Mouse (Mus musculus) heart, adult 11 months (tissue): ENCODE measurements at regions not wholly inside any gene's neighbourhood (a gene's known extent, or its start where the extent isn't known, plus 50 kb on each side); places are given as distances from the start of the nearest gene placed in this dataset.
"Not testable (repeated sequence)": the region's sequence is repeated elsewhere in the genome, so short reads cannot be mapped to it uniquely, and the experiment has no call there.

Experiments
- DNase-seq: peaks from one replicate; pipeline ENCODE4 v3.0.0; 2022

- DNase-seq = no peak
Measured at GRCm38 (mm10) chr4:64432097-64432496, 385.3 kb upstream of the Tnc start.

GRCm38 (mm10) chr4:64437744-64438594 is 391.2 kb upstream of the Tnc start:
- peak; percentile 87 for DNase-seq

- DNase-seq = no peak
Measured at GRCm38 (mm10) chr4:64451442-64451841, 404.6 kb upstream of the Tnc start.

DNA sequence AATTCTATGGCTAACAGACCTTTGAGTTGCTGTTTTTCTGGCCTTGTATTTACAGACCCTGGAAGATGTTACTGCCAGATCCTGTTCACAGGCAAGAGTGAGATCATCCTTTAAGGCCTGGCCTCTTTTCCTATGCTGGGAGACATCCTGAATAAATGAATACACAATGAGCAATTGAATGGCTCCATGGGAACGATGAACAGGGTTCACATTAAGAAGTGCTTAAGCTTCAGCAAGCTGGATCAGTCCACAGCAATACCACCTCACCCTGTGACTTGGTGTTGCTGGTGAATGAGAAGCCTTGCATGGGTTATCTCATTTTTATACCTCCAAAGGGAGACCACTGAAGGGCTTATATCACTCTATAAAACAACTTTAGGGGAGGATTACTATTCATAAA is 405.1 kb upstream of the Tnc start:
- no peak for DNase-seq

GRCm38 (mm10) chr4:64492260-64492962 is 445.6 kb upstream of the Tnc start:
- no peak for DNase-seq

DNA sequence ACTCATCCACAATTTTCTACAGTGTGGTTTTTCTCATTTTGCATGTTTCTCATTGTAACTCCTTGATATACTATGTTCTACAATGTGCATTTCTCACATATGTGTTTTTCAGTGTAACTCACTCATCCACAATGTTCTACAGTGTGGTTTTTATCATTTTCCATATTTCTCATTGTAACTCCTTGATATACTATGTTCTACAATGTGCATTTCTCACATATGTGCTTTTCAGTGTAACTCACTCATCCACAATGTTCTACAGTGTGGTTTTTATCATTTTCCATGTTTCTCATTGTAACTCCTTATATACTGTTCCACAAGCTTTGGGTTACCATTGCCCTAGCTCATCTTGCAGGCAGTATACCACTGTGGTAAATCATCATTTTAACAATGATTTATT is 450.9 kb upstream of the Tnc start:
- DNase-seq = not testable (repeated sequence)

- DNase-seq = no peak
Measured at GRCm38 (mm10) chr4:64500635-64501395, 454.0 kb upstream of the Tnc start.

GRCm38 (mm10) chr4:64521883-64522282 is 475.1 kb upstream of the Tnc start:
- DNase-seq = no peak

DNA sequence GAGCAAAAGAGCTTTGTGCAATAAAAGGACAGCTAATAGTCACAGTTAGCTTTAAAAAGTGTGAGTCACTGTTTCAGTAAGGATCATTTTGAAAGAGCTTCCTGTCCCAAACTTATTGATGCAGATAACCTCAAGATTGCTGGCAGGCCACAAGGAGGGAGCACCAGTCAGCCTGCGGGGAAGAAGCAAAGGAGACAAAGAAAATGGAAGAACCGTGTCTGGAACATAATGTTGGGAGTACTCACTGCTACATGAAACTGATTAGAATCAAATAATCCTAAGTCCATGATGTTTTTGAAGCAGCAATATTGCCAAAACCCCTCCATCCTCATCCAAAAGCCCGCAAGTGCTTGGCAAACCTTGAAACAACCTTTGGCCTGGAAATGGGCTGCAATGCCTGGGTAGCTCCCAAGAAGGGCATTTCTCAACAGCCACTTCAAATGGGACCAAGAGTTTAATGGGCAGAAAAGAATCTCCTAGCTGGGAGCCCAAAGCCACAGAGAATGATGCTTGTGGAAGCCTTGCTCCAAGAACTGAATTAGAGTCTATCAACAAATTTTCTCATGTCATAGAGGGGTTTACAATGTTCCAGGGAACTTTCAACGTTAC is 481.0 kb upstream of the Tnc start:
- no peak for DNase-seq

- no peak for DNase-seq
Measured at GRCm38 (mm10) chr4:64530585-64530984, 483.8 kb upstream of the Tnc start.

DNA sequence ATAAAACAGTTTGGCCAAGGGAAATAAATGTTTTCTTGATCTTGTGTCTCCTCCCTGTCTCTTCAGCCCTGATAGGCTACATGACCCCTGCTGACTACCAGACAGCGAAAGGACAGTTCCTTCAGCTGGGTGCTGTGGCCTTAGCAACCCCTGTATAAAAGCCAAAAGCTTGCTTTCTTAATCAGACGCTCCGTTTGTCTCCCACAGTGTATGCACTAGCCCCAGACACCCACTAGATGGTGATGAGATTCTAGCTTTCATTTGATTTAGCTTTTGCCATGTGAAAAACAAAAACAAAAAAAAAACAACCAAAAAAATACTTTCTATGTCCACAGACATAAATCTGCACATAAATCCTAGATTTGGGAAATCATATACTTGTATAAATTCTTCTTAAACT is 486.2 kb upstream of the Tnc start:
- no peak for DNase-seq

GRCm38 (mm10) chr4:64535554-64536253 is 488.9 kb upstream of the Tnc start:
- DNase-seq = no peak

DNA sequence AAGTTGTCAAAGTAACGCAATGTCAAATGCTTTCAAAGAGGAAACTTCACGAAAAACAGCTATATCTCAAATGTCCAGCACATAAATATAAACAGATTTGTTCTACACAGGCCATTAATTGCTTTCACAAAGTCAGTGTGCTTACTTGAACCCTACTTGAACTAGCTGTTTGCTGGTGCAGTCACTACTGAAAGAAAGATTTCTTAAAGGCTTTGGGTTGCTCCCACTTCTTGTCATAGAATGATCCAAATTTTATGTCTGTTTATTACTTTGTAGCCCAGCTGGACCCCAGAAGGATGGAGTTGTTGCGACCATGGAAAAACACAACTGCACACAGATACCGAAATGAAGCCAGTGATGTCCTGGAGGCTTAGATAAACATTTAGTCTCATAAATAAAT is 491.2 kb upstream of the Tnc start:
- DNase-seq = no peak

DNA sequence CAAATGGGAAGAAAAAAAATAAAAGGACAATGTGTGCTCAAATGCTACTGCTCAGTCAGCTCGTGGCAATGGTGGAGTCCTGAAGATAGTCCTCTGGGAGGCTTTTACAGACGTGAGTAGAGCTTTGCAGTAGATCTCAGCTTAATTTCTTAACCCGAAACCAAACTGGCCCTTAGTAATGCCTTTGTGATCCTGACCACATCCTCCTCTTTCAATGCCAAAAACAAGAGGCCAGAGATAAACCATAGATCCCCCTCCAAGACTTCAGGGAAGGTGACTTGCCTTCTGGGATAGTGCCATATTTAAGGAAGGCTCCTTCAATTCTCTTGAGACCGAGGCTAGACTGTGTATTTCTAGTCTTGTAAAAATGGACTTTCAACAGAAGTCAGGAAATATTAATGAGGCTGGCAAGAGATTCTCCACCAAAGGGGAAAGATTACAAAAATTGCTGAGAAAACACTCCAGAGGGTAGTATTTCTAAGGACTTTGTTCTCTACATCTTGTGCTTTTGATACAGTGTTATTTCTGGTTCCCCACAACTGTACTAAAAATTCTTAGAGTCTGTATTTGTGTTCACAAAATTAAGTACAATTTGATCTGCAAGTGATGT is 497.9 kb upstream of the Tnc start:
- DNase-seq = no peak

DNA sequence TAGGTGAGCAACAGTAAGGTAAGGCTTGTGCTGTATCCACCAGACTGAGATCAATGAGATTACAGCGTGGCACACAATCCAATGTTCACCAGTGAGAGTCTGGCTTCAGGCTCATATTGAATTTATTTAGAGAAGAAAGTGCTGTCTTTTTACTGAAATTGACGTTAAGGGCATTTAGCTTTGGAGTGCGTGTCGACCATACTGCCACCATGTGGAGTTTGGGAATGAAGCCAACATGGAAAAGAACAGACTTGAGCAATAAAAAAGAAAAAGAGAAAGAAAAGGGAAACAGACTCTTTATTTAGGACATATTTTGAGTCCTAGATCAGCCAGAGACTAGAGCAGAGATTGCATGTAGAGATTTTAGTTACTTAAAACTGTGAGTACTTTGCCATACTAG is 499.6 kb upstream of the Tnc start:
- no peak for DNase-seq

- DNase-seq = no peak
Measured at GRCm38 (mm10) chr4:64562511-64562910, 515.7 kb upstream of the Tnc start.

DNA sequence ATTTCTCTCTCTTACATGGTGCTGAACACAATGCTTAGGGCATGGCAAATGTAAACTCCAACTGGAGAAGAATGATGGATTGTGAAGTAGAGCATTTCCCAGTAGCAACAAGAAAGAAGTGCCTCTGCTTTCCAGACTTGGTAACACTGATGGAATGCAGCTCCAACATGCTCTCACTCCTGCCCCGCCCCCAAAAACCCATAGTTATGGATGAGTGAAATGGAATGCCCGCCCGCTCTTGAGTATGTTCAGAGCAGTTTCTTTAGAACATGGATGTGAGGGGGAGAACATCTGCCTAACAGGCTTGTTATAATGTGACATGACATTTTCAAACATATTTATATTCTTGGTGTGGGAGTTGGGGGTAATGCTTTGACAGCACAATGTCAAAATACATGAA is 517.2 kb upstream of the Tnc start:
- no peak for DNase-seq

DNA sequence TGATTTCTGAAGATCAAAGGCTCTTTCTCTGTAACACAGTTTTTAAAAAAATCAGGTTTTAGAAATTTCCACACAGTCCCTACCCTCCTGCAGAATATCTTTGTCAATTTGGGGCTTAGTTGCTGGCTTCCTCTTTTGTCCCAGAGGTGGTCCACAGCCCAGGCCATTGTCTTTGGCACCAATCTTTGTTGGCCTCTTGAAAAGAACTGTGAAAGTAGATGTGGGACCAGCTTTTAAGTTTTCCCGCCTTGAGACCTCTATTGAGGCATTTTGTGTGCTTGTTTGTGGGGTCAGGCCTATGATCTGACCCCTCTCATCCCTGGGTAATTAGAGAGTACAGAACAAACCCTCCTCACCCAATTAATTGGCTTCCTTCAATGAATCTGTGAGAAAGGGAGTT is 523.9 kb upstream of the Tnc start:
- no peak for DNase-seq

GRCm38 (mm10) chr4:64575901-64576300 is 529.1 kb upstream of the Tnc start:
- DNase-seq = no peak

GRCm38 (mm10) chr4:64595014-64595599 is 528.9 kb upstream of the Pappa start:
- peak; percentile 99 for DNase-seq

GRCm38 (mm10) chr4:64598465-64598864 is 525.5 kb upstream of the Pappa start:
- no peak for DNase-seq

DNA sequence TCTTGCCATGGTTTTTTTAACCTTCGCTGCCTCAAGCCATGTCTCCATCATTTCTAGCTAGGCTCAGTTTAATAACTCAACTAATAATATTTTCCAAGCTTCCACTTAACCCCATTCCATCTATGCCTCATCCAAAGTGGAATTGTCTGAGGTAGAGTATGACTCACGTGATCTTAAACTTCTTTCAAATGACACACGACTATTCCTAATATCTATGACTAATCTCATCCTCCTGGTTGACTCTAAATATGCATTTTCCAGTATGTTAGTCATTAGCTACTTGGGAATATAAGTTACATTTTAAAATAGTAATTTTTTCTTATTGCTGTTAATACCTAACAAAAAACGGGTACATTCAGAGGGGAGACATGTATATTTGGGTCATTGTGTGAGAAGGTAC is 524.8 kb upstream of the Pappa start:
- DNase-seq = no peak
